In the genomic region with DNA sequence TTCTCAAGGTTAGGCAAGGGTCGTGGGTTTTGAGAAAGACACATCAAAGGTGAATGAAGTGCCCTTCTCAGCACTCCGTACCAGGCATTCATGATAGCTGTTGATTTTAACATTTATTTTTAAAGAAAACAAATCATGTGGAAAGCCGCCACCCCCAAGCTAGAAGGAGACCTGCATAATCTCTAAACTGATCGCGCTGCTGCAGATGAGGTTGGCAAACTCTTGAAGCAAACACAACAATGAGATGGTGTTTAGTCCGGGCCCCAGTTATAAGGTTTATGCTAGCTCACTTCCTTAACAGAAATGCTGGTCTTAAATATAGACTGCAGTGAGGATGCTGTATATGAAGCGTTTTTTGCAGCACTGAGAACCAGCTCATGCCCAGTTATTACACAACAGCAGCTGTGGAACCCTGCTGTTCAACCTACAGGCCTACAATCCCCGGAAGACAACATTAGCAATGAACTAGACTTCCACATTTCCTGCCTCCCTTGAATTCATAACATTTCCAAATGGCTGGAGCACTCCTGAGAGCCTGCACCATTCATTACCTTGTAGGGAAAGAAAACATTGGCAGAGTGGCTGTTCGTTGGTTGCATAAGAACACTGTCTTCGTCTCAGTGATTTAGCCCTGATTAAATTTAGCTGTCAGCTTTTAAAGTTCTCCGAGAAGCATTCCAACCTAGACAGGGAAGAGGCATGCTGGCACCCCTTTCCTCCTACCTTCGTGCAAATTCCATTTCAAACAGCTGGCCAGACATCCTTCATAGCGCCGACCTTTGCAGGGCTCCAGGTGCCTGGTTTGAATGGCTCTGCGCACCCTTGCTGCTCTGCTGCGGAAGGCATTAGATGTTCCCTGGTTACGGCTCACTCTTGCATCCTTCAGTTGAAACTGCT, we compare ENCODE assay signal across 8 mouse cellular contexts. TPM values are rescaled to one million over a fixed set of nuclear protein-coding genes. Genes with fewer than 3 reads are reported as not detected.
DNase-seq lines count a peak whose midpoint lies in the region; ATAC-seq and TF ChIP-seq lines count a peak whose summit lies in the region.

No protein-coding gene starts in this region.

- peak overlapping the region; percentile 64 for H3K27ac ChIP-seq in heart, adult 2 months
- H3K27ac ChIP-seq in intestine, embryonic 16.5 days (ENCODE audit: low read length): peak overlapping the region; percentile 67
- H3K27ac ChIP-seq in limb, embryonic 14.5 days (replicated peaks; ENCODE audit: low read depth, low read length): peak overlapping the region; percentile 22; the same call in 1 of the 2 replicates
- 0 out of 2 replicates have a peak overlapping the region, but pooled peaks have one; percentile 44 for H3K27ac ChIP-seq in midbrain, embryonic 16.5 days (ENCODE audit: low read length)

- intact Hi-C loops in heart, adult 2 months (cut with DNase I): loop anchor here (1.0 kb wide), 1 partner anchor 24 kb away; no protein-coding TSS in a partner anchor
- intact Hi-C loops in heart, postnatal 36 days (cut with DNase I): loop anchor here (2.0 kb wide), 1 partner anchor 33 kb away; no protein-coding TSS in a partner anchor

- no peaks in the 10 kb centered on the region for H3K27me3 ChIP-seq in heart, adult 2 months (ENCODE audit: control insufficient read depth, insufficient read depth, low read length)
- H3K27me3 ChIP-seq in intestine, embryonic 16.5 days (replicated peaks; ENCODE audit: control insufficient read depth, insufficient read depth, low read length): no peaks in the 10 kb centered on the region
- no peaks in the 10 kb centered on the region for H3K27me3 ChIP-seq in limb, embryonic 14.5 days (ENCODE audit: control insufficient read depth, insufficient read depth, low read length)
- no peaks in the 10 kb centered on the region for H3K27me3 ChIP-seq in midbrain, embryonic 16.5 days (ENCODE audit: control insufficient read depth, insufficient read depth, low read depth, low read length)

- TF ChIP-seq CTCF in heart, adult 2 months (IDR thresholded peaks at IDR 0.05): no peak

- peak overlapping the region; percentile 25 for H3K4me2 ChIP-seq in intestine, embryonic 16.5 days (ENCODE audit: low read depth, low read length)
- H3K4me2 ChIP-seq in limb, embryonic 14.5 days (replicated peaks; ENCODE audit: low read depth, low read length, severe bottlenecking): peak overlapping the region; percentile 39
- H3K4me2 ChIP-seq in midbrain, embryonic 16.5 days (ENCODE audit: low read length): peak overlapping the region; percentile 38

- peaks cover 7% of the 10 kb centered on the region for H3K4me1 ChIP-seq in heart, adult 2 months (ENCODE audit: control insufficient read depth, insufficient read depth, low read length)
- peaks cover 19% of the 10 kb centered on the region for H3K4me1 ChIP-seq in intestine, embryonic 16.5 days (ENCODE audit: control insufficient read depth, insufficient read depth, low read length)
- H3K4me1 ChIP-seq in limb, embryonic 14.5 days (ENCODE audit: control insufficient read depth, insufficient read depth, low read length): peaks cover 24% of the 10 kb centered on the region
- H3K4me1 ChIP-seq in midbrain, embryonic 16.5 days (ENCODE audit: control insufficient read depth, insufficient read depth, low read length): peaks cover 14% of the 10 kb centered on the region

- H3K9me3 ChIP-seq in intestine, embryonic 16.5 days (ENCODE audit: control insufficient read depth, low read length): no peaks in the 10 kb centered on the region
- no peaks in the 10 kb centered on the region for H3K9me3 ChIP-seq in limb, embryonic 14.5 days (ENCODE audit: control insufficient read depth, low read length)
- H3K9me3 ChIP-seq in midbrain, embryonic 16.5 days (replicated peaks; ENCODE audit: control insufficient read depth, low read length, poor library complexity, severe bottlenecking): no peaks in the 10 kb centered on the region

- no peak for TF ChIP-seq POLR2A in heart, adult 2 months (IDR thresholded peaks at IDR 0.05; ENCODE audit: insufficient read depth, low read depth, low read length)
- TF ChIP-seq POLR2A in limb, embryonic 14.5 days (IDR thresholded peaks at IDR 0.05; ENCODE audit: borderline replicate concordance, extremely low read depth, insufficient read depth, insufficient read length): no peak

- 32% methylated on average over 17 of the region's 17 CpGs for WGBS in heart, adult 2 months
- WGBS in intestine, embryonic 16.5 days: 45% methylated on average over 17 of the region's 17 CpGs
- 24% methylated on average over 17 of the region's 17 CpGs for WGBS in limb, embryonic 14.5 days
- WGBS in midbrain, embryonic 16.5 days: 27% methylated on average over 17 of the region's 17 CpGs

- peaks cover 7% of the 10 kb centered on the region; the same call in 1 of the 2 replicates for H3K36me3 ChIP-seq in heart, adult 2 months (ENCODE audit: control insufficient read depth, insufficient read depth, low read length)
- H3K36me3 ChIP-seq in intestine, embryonic 16.5 days (ENCODE audit: control insufficient read depth, insufficient read depth, low read length): no peaks in the 10 kb centered on the region
- H3K36me3 ChIP-seq in limb, embryonic 14.5 days (ENCODE audit: control insufficient read depth, insufficient read depth, low read length): no peaks in the 10 kb centered on the region
- no peaks in the 10 kb centered on the region for H3K36me3 ChIP-seq in midbrain, embryonic 16.5 days (ENCODE audit: control insufficient read depth, insufficient read depth, low read length)

- no peak overlapping the region for H3K9ac ChIP-seq in heart, adult 2 months (ENCODE audit: low read depth, low read length)
- no peak overlapping the region for H3K9ac ChIP-seq in intestine, embryonic 16.5 days (ENCODE audit: low read depth, low read length)
- H3K9ac ChIP-seq in limb, embryonic 14.5 days (ENCODE audit: low read depth, low read length, severe bottlenecking): no peak overlapping the region
- H3K9ac ChIP-seq in midbrain, embryonic 16.5 days (ENCODE audit: low read depth, low read length): no peak overlapping the region

- TF ChIP-seq EP300 in heart, adult 2 months (IDR thresholded peaks at IDR 0.05; ENCODE audit: insufficient read depth, low read depth, low read length): no peak

- no peak for DNase-seq in heart, adult 2 months
- DNase-seq in heart, postnatal 36 days: no peak
- peak; percentile 43 for DNase-seq in embryo, embryonic 11 days
- peak; percentile 17 for DNase-seq in limb, embryonic 14.5 days (ENCODE audit: low spot score)
- DNase-seq in ovary, postnatal 36 days (ENCODE audit: low spot score): no peak

- ATAC-seq in intestine, embryonic 16.5 days: 0 out of 2 replicates have a peak, but pooled peaks have one; percentile 14
- no peak for ATAC-seq in limb, embryonic 14.5 days (ENCODE audit: low FRiP score, low read depth)
- no peak for ATAC-seq in midbrain, embryonic 16.5 days
- no peak for ATAC-seq in erythroblast, adult 5-6 weeks (replicated peaks; ENCODE audit: low FRiP score, poor library complexity, severe bottlenecking)

- no peaks in the 10 kb centered on the region for H3K79me2 ChIP-seq in heart, adult 2 months (replicated peaks; ENCODE audit: control insufficient read depth, insufficient read depth, low read length)

- peak overlapping the region; percentile 15 for H3K4me3 ChIP-seq in heart, adult 2 months
- no peak overlapping the region for H3K4me3 ChIP-seq in intestine, embryonic 16.5 days (ENCODE audit: low read length)
- H3K4me3 ChIP-seq in limb, embryonic 14.5 days (replicated peaks; ENCODE audit: low read length): no peak overlapping the region; the same call in 1 of the 2 replicates
- no peak overlapping the region for H3K4me3 ChIP-seq in midbrain, embryonic 16.5 days (ENCODE audit: low read depth, low read length)

RNA-seq across cellular contexts. Expression of a gene that starts 34.8 kb away (rescaled TPM):
- total RNA-seq in heart, adult 2 months (2021): 10 to 100 TPM; 15.8 to 21.4 TPM
- 24.8 and 25.6 TPM in 2 replicates for polyA plus RNA-seq in heart, adult 2 months (2012; rRNA removed)
- 10 to 100 TPM; 16.2 to 21.7 TPM for total RNA-seq in heart, postnatal 36 days (2021)
- polyA plus RNA-seq in intestine, embryonic 16.5 days (2015; fragmentation: Nextera tagmentation; extraction: Ambion mirVana): 37.2 and 37.5 TPM in 2 replicates
- polyA plus RNA-seq in limb, embryonic 14.5 days (2012; rRNA removed): 60.2 and 78.3 TPM in 2 replicates
- polyA plus RNA-seq in limb, embryonic 14.5 days (2014; fragmentation: Nextera tagmentation; extraction: Ambion mirVana): 64.7 and 67.7 TPM in 2 replicates
- 28.7 and 32.9 TPM in 2 replicates for polyA plus RNA-seq in midbrain, embryonic 16.5 days (2015; fragmentation: Nextera tagmentation; extraction: Ambion mirVana)
- 9.4 and 15.6 TPM in 2 replicates for total RNA-seq in erythroblast, adult 5-6 weeks (2015; ENCODE audit: low replicate concordance)
- 7.9 and 13.7 TPM in 2 replicates for total RNA-seq in erythroblast, adult 5-6 weeks (2017; ENCODE audit: low replicate concordance)

Comparison
In these comparisons a context has a peak if more than half of its experiments do, and no peak if none do; other contexts are left out.
1. DNase-seq: peak in embryo, embryonic 11 days (single experiment) and limb, embryonic 14.5 days (single experiment); none in heart, adult 2 months (0 of 2), heart, postnatal 36 days (0 of 2) and ovary, postnatal 36 days (single experiment).
2. Peak in every context shown above with its lines, with median percentiles within 50 percentile points of each other: H3K27ac ChIP-seq and H3K4me2 ChIP-seq.